Mouse (Mus musculus): Measurements from ENCODE around the gene Aanat. TPM values are rescaled to one million over a fixed set of nuclear protein-coding genes. Genes with fewer than 3 reads are reported as not detected.

The Aanat gene
- total and polyA plus RNA-seq, 3 experiments = not detected

- H3K4me3 ChIP-seq (ENCODE audit: control insufficient read depth in 1 of 2, insufficient read depth in 1 of 2, low read depth in 2 of 2, low read length in 2 of 2) = no peak overlapping the region
- H3K9ac ChIP-seq (ENCODE audit: control insufficient read depth, low read depth, low read length, poor library complexity, severe bottlenecking) = no peak overlapping the region
- H3K36me3 ChIP-seq (ENCODE audit: control insufficient read depth in 1 of 2, insufficient read depth in 2 of 2, low read length in 2 of 2) = peaks cover 0 to 4% of the 10 kb centered on the region in 2 experiments; a peak in 2 of 4 replicates
- peak; percentile 81 for DNase-seq (ENCODE audit: low read depth, low spot score)
- no peak overlapping the region for H3K27ac ChIP-seq (ENCODE audit: control insufficient read depth, low read depth, low read length)
- H3K79me2 ChIP-seq (ENCODE audit: control insufficient read depth, insufficient read depth, low read length, poor library complexity) = peaks cover 10% of the 10 kb centered on the region
- H3K9me3 ChIP-seq (replicated peaks; ENCODE audit: insufficient read depth, low read length) = no peaks in the 10 kb centered on the region
- H3K27me3 ChIP-seq (ENCODE audit: control insufficient read depth in 1 of 2, insufficient read depth in 2 of 2, low read length in 2 of 2) = no peaks in the 10 kb centered on the region
- TF ChIP-seq JUND (IDR thresholded peaks at IDR 0.05; ENCODE audit: low read depth, low read length) (no peak), RAD21 (IDR thresholded peaks at IDR 0.05; ENCODE audit: low read depth, low read length) (peak; percentile 50), MAX (IDR thresholded peaks at IDR 0.05; ENCODE audit: low read length) (no peak), ELF1 (IDR thresholded peaks at IDR 0.05; ENCODE audit: low read depth, low read length) (no peak), CTCF (IDR thresholded peaks at IDR 0.05 in 2 of 3, conservative IDR thresholded peaks at IDR 0.05 in 1 of 3; ENCODE audit: control insufficient read depth in 1 of 3, insufficient read depth in 1 of 3, low read depth in 2 of 3, low read length in 3 of 3, poor library complexity in 1 of 3, severe bottlenecking in 1 of 3) (peak; percentile 69 to 81 (median 81)), SMC3 (IDR thresholded peaks at IDR 0.05; ENCODE audit: low read depth, low read length) (peak; percentile 87), ZC3H11A (IDR thresholded peaks at IDR 0.05; ENCODE audit: low read depth, low read length) (peak; percentile 36), NRF1 (IDR thresholded peaks at IDR 0.05; ENCODE audit: insufficient read depth, low read depth, low read length, poor library complexity, severe bottlenecking) (no peak), KAT2A (conservative IDR thresholded peaks at IDR 0.05; ENCODE audit: low read depth, low read length) (no peak), USF1 (IDR thresholded peaks at IDR 0.05; ENCODE audit: low read depth, low read length) (no peak)
- peaks cover 8 to 15% of the 10 kb centered on the region in 2 experiments; a peak in 3 of 4 replicates for H3K4me1 ChIP-seq (ENCODE audit: control insufficient read depth in 1 of 2, insufficient read depth in 2 of 2, low read length in 2 of 2)
Observed at GRCm38 (mm10) chr11:116554171-116554878, 31.9 kb upstream of the Aanat start.

- no peak overlapping the region for H3K27ac ChIP-seq (ENCODE audit: control insufficient read depth, low read depth, low read length)
- no peak overlapping the region for H3K9ac ChIP-seq (ENCODE audit: control insufficient read depth, low read depth, low read length, poor library complexity, severe bottlenecking)
- H3K9me3 ChIP-seq (replicated peaks; ENCODE audit: insufficient read depth, low read length) = no peaks in the 10 kb centered on the region
- no peak for DNase-seq (ENCODE audit: low read depth, low spot score)
- peaks cover 3 to 5% of the 10 kb centered on the region in 2 experiments; a peak in 1 of 4 replicates for H3K4me1 ChIP-seq (ENCODE audit: control insufficient read depth in 1 of 2, insufficient read depth in 2 of 2, low read length in 2 of 2)
- no peaks in the 10 kb centered on the region; a peak in 1 of 4 replicates for H3K36me3 ChIP-seq (ENCODE audit: control insufficient read depth in 1 of 2, insufficient read depth in 2 of 2, low read length in 2 of 2)
- TF ChIP-seq NELFE (IDR thresholded peaks at IDR 0.05; ENCODE audit: low read depth, low read length) (no peak), MYB (IDR thresholded peaks at IDR 0.05; ENCODE audit: low read depth, low read length) (no peak), ZMIZ1 (IDR thresholded peaks at IDR 0.05; ENCODE audit: low read depth, low read length) (no peak), POLR2A (IDR thresholded peaks at IDR 0.05; ENCODE audit: control insufficient read depth in 1 of 2, insufficient read depth in 1 of 2, low read depth in 1 of 2, low read length in 2 of 2, poor library complexity in 1 of 2) (no peak), KAT2A (conservative IDR thresholded peaks at IDR 0.05; ENCODE audit: low read depth, low read length) (no peak), NRF1 (IDR thresholded peaks at IDR 0.05; ENCODE audit: insufficient read depth, low read depth, low read length, poor library complexity, severe bottlenecking) (no peak)
- H3K79me2 ChIP-seq (ENCODE audit: control insufficient read depth, insufficient read depth, low read length, poor library complexity) = peaks cover 10% of the 10 kb centered on the region
- no peak overlapping the region for H3K4me3 ChIP-seq (ENCODE audit: control insufficient read depth in 1 of 2, insufficient read depth in 1 of 2, low read depth in 2 of 2, low read length in 2 of 2)
- no peaks in the 10 kb centered on the region for H3K27me3 ChIP-seq (ENCODE audit: control insufficient read depth in 1 of 2, insufficient read depth in 2 of 2, low read length in 2 of 2)
Observed at GRCm38 (mm10) chr11:116555572-116555971, 30.7 kb upstream of the Aanat start.
